Mouse (Mus musculus) stomach, embryonic 16.5 days (tissue): Measurements from ENCODE around the gene Ada. TPM values are rescaled to one million over a fixed set of nuclear protein-coding genes. Genes with fewer than 3 reads are reported as not detected.
"Not testable (repeated sequence)": the region's sequence is repeated elsewhere in the genome, so short reads cannot be mapped to it uniquely, and the experiment has no call there.

Source experiments
- ATAC-seq: fragments of 200-750 bp; cut with Nextera tagmentation; 2 replicates; pipeline ENCODE4 v1.8.0; 2017; ENCODE audit warnings: moderate number of reproducible peaks, moderate TSS enrichment; ENCODE audit not compliant: insufficient read depth, low FRiP score
- H3K27ac ChIP-seq: fragments of 300-500 bp; sonication (generic); 2 replicates; pipeline ENCODE4 v1.5.1; 2014; ENCODE audit warnings: low read length
- H3K27me3 ChIP-seq: fragments of 300-500 bp; sonication (generic); 2 replicates; pipeline ENCODE4 v1.6.1; 2014; ENCODE audit warnings: low read length, control low read depth, mixed read lengths; ENCODE audit not compliant: control insufficient read depth, insufficient read depth
- H3K36me3 ChIP-seq: fragments of 300-500 bp; sonication (generic); 2 replicates; pipeline ENCODE4 v1.6.1; 2014; ENCODE audit warnings: low read length; ENCODE audit not compliant: control insufficient read depth, insufficient read depth
- H3K4me1 ChIP-seq: fragments of 300-500 bp; sonication (generic); 2 replicates; pipeline ENCODE4 v1.6.1; 2014; ENCODE audit warnings: low read length, control low read depth, mixed read lengths; ENCODE audit not compliant: control insufficient read depth, insufficient read depth
- H3K4me2 ChIP-seq: fragments of 300-500 bp; sonication (generic); 2 replicates; pipeline ENCODE4 v1.6.1; 2014; ENCODE audit warnings: low read depth, low read length, mixed read lengths
- H3K4me3 ChIP-seq: fragments of 300-500 bp; sonication (generic); replicated peaks from 2 replicates; pipeline ENCODE4 v1.5.1; 2014; ENCODE audit warnings: mild to moderate bottlenecking, low read length
- H3K9ac ChIP-seq: fragments of 300-500 bp; sonication (generic); 2 replicates; pipeline ENCODE4 v1.6.1; 2014; ENCODE audit warnings: low read length
- H3K9me3 ChIP-seq: fragments of 300-500 bp; sonication (generic); replicated peaks from 2 replicates; pipeline ENCODE4 v1.6.1; 2016; ENCODE audit warnings: low read length, control low read depth; ENCODE audit not compliant: control insufficient read depth
- WGBS: fragments of 180-500 bp; shearing (Covaris S2); extraction: QIAGEN DNeasy Blood & Tissue Kit; methylation state at CpG from one replicate; pipeline ENCODE4 v1.1.7; 2014; 5-methylcytosine and 5-hydroxymethylcytosine counted together
- polyA plus RNA-seq: library from polyadenylated mRNA; unstranded; fragments of >200 nt; fragmentation: Nextera tagmentation; extraction: Ambion mirVana; gene quantifications from 2 replicates; pipeline ENCODE4 v1.2.1, GENCODE M21; 2015

Gene Ada
- polyA plus RNA-seq, 1 experiment from 2014 or later: 5.2 TPM

- H3K27me3 ChIP-seq: no peaks in the 10 kb centered on the region
- ATAC-seq: peak; percentile 71
- H3K4me3 ChIP-seq: no peak overlapping the region
- no peaks in the 10 kb centered on the region for H3K36me3 ChIP-seq
- H3K9me3 ChIP-seq: no peaks in the 10 kb centered on the region
- peaks cover 34% of the 10 kb centered on the region for H3K4me1 ChIP-seq
- peak overlapping the region; percentile 14; the same call in 1 of the 2 replicates for H3K4me2 ChIP-seq
- WGBS: 30% methylated on average over 15 of the region's 16 CpGs
- H3K27ac ChIP-seq: peak overlapping the region; percentile 87
- H3K9ac ChIP-seq: peak overlapping the region; percentile 46; the same call in 1 of the 2 replicates
Measured at GRCm38 (mm10) chr2:163697764-163698480, 52.1 kb downstream of the Ada start.

GRCm38 (mm10) chr2:163696763-163697162 lies 53.3 kb downstream of the Ada start:
- WGBS: 51% methylated on average over 2 of the region's 2 CpGs
- H3K9me3 ChIP-seq: no peaks in the 10 kb centered on the region
- peak overlapping the region; percentile 87 for H3K27ac ChIP-seq
- ATAC-seq: no peak
- H3K9ac ChIP-seq: no peak overlapping the region
- no peaks in the 10 kb centered on the region for H3K27me3 ChIP-seq
- H3K4me1 ChIP-seq: peaks cover 40% of the 10 kb centered on the region
- H3K4me3 ChIP-seq: no peak overlapping the region
- no peaks in the 10 kb centered on the region for H3K36me3 ChIP-seq
- H3K4me2 ChIP-seq: no peak overlapping the region

- ATAC-seq: peak; percentile 38; the same call in 1 of the 2 replicates
- H3K4me3 ChIP-seq: peak overlapping the region; percentile 20
- peak overlapping the region; percentile 36 for H3K4me2 ChIP-seq
- H3K9ac ChIP-seq: peak overlapping the region; percentile 56
- H3K27me3 ChIP-seq: no peaks in the 10 kb centered on the region
- H3K27ac ChIP-seq: peak overlapping the region; percentile 74
- H3K36me3 ChIP-seq: no peaks in the 10 kb centered on the region
- H3K4me1 ChIP-seq: peaks cover 54% of the 10 kb centered on the region
- H3K9me3 ChIP-seq: no peaks in the 10 kb centered on the region
- WGBS: 49% methylated on average over 9 of the region's 9 CpGs
Measured at GRCm38 (mm10) chr2:163693716-163694314, 56.2 kb downstream of the Ada start.

- Histone ChIP-seq H3K4me3 (no peak overlapping the region), H3K4me2 (0 out of 2 replicates have a peak overlapping the region, but pooled peaks have one; percentile 36), H3K36me3 (no peaks in the 10 kb centered on the region), H3K9me3 (no peaks in the 10 kb centered on the region), H3K27ac (peak overlapping the region; percentile 74), H3K27me3 (no peaks in the 10 kb centered on the region), H3K9ac (no peak overlapping the region), H3K4me1 (peaks cover 47% of the 10 kb centered on the region)
- whole genome bisulfite sequencing: 69% methylated on average over 3 of the region's 3 CpGs
- no peak for ATAC-seq
Measured at GRCm38 (mm10) chr2:163692873-163693612, 57.0 kb downstream of the Ada start.

GRCm38 (mm10) chr2:163691846-163692605 lies 58.0 kb downstream of the Ada start:
- no peak for ATAC-seq
- Histone ChIP-seq H3K27ac (no peak overlapping the region), H3K9me3 (no peaks in the 10 kb centered on the region), H3K4me3 (no peak overlapping the region), H3K36me3 (no peaks in the 10 kb centered on the region), H3K27me3 (no peaks in the 10 kb centered on the region), H3K4me1 (peaks cover 38% of the 10 kb centered on the region), H3K4me2 (no peak overlapping the region), H3K9ac (no peak overlapping the region)
- WGBS: 72% methylated on average over 6 of the region's 6 CpGs

GRCm38 (mm10) chr2:163690409-163691304 lies 59.4 kb downstream of the Ada start:
- no peaks in the 10 kb centered on the region for H3K27me3 ChIP-seq
- H3K4me1 ChIP-seq: peaks cover 40% of the 10 kb centered on the region
- H3K9me3 ChIP-seq: no peaks in the 10 kb centered on the region
- WGBS: 77% methylated on average over 8 of the region's 8 CpGs
- ATAC-seq: no peak
- no peak overlapping the region for H3K4me2 ChIP-seq
- no peak overlapping the region for H3K4me3 ChIP-seq
- H3K36me3 ChIP-seq: no peaks in the 10 kb centered on the region
- no peak overlapping the region for H3K9ac ChIP-seq
- no peak overlapping the region for H3K27ac ChIP-seq

GRCm38 (mm10) chr2:163689771-163690170 lies 60.3 kb downstream of the Ada start:
- 76% methylated on average over 3 of the region's 3 CpGs for WGBS
- ATAC-seq: no peak
- Histone ChIP-seq H3K27me3 (no peaks in the 10 kb centered on the region), H3K36me3 (no peaks in the 10 kb centered on the region), H3K9ac (no peak overlapping the region), H3K9me3 (no peaks in the 10 kb centered on the region), H3K27ac (no peak overlapping the region), H3K4me2 (no peak overlapping the region), H3K4me1 (peaks cover 47% of the 10 kb centered on the region), H3K4me3 (no peak overlapping the region)

GRCm38 (mm10) chr2:163688377-163688776 lies 61.7 kb downstream of the Ada start:
- H3K9ac ChIP-seq, H3K4me2 ChIP-seq, H3K27ac ChIP-seq, H3K4me3 ChIP-seq, H3K27me3 ChIP-seq, ATAC-seq, H3K9me3 ChIP-seq, H3K36me3 ChIP-seq: not testable (repeated sequence)
- 89% methylated on average over 1 of the region's 1 CpGs for WGBS
- H3K4me1 ChIP-seq: peaks cover 42% of the 10 kb centered on the region
